Mouse (Mus musculus): ENCODE measurements around the gene Dmc1.

The Dmc1 gene

DNA sequence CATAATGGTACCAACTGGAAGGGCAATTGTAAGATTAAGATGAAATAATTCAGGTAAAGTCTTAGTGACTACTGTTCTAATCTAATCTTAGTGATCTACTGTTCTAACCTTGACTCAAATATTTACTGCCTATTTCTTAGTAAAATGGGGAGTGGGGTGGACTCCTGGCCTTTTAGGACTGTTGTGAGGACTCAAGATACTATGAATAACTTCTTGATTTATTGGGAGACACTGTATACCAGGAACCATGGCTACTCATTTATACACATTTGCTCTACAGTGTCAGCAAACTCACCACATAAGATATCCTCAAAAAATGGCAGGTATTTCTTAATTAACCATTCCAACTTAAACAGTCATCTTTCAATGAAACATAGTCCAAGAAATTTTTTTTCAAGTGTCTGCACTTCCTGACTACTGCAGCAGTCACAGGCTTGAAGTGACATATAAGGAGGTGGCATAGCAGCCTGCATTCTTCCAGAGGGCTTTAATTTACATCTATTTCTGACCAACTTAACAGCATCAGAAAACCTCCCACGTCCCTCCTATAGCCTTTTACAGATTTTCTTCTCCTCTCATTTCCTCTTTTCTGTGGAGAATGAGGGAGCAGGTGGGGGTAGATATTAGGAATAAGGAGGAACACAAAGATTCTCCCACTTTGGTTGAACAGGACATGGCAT lies 29.2 kb downstream of the Dmc1 start:
- no peak for DNase-seq (ENCODE audit: low read depth in 1 of 2, low spot score in 2 of 2)

GRCm38 (mm10) chr15:79562417-79562816 lies 42.5 kb downstream of the Dmc1 start:
- no peak for DNase-seq (ENCODE audit: low read depth in 1 of 2, low spot score in 2 of 2)

DNA sequence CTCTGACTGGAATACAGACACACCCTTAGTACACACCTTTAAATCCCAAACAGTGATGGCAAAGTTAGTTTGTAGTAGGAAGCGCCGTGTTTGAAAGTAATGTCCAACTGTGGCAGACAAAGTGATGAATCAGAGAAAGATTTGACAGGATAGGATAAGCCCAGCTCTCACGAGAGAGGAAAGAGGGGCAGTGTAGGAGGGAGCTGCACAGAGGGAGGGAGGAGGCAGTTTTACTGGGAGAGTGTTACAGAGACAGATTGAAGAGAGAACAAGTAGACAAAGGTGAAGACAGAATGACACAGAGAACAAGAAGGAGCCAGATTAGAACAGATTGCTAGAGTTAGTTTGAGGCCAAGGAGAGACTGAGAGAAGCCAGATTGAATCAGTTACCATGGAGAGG lies 45.3 kb downstream of the Dmc1 start:
- DNase-seq (ENCODE audit: low read depth in 1 of 2, low spot score in 2 of 2), result no peak

DNA sequence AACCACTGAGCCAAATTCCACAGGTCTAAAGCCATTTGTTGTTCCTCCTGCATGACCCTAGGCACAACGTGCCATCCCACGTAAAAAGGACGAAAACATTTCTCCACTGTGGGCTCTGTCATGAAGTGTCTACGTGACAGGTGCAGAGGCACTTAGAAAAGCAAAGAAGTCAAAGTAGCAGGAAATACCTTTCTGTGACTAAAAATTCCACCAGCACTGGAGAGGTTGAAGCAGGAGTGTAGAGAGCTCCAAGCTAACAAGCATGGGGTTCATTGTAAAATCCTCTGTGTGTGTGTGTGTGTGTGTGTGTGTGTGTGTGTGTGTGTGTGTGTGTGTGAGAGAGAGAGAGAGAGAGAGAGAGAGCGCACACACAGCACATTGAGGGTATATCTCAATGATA lies 52.3 kb downstream of the Dmc1 start:
- DNase-seq (ENCODE audit: low read depth in 1 of 2, low spot score in 2 of 2), result no peak

GRCm38 (mm10) chr15:79548226-79548625 lies 56.7 kb downstream of the Dmc1 start:
- no peak for DNase-seq (ENCODE audit: low read depth in 1 of 2, low spot score in 2 of 2)

DNA sequence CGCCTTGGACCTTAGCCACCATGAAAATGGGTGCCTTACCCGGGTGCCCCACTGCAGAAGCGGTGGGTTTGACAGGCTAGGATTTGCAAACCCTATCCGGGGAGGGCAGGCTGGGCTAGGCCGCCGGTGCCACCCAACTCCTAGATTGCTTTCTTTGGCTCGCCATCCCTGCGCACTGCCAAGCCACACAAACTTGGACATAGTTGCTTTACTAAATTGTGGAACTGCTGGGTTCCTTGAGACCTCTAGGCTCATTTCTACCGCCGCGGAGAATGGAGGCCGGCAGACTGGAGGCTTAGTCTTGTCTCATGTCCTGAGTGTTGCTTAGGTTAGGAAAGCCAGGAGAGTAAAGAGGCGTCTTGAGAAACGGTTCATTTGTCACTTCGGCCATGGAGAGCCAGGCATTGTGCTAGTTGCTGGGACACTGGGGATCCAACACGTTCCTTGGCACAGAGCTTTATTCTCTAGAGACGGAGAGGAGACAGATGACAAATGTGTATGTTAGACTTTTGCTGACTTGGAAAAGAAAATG lies 57.6 kb downstream of the Dmc1 start:
- DNase-seq (ENCODE audit: low read depth in 1 of 2, low spot score in 2 of 2), result no peak

- peak; percentile 91 to 99 for DNase-seq (ENCODE audit: low read depth in 1 of 2, low spot score in 2 of 2)
Observed at GRCm38 (mm10) chr15:79546410-79547288, 58.3 kb downstream of the Dmc1 start, which contains the start of gene Ddx17. Gene Ddx17 (minus strand): TSS chr15:79546741.

DNA sequence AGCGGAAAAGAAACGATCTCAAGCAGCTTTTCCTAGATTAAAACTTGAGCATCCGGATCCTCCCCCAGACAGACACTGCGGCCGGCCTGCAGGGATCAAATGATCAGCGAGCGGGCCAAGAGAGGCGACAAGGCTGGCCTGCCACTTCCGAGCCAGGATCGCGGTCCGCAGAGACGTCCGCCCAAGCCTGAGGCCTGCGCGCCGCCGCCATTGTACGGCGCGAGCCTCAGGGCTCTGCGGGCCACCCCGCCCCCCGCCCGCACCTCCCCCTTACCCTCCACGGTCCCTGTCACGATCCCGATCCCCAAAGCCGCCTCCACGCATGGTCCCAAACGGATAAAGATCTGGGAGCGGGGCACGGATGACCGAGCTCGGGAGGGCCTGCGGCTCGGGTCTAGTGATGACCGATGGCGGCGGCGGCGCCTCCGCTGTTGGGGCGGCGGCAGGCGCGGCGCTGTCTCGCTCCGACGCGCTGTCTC lies 58.9 kb downstream of the Dmc1 start:
- DNase-seq (ENCODE audit: low read depth in 1 of 2, low spot score in 2 of 2), result peak; percentile 19 to 53

DNA sequence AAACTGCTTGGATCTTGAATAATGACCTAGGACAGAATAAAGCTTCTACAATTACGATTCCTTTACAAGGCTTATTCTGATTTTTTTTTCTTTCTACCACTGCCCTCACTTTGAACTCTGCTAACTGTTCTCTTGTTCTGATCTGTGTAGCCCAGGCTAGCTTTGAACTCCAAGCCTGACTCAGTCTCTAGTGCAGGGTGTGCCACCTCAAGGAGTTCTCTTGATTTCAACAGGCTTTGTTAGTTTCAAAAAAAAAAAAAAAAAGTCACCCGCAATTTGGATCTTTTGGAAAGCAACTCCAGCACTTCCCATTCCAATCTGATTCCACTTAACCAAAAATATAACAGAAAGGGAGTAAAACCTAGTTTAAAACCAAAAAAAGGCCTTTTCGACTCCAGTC lies 59.4 kb downstream of the Dmc1 start:
- DNase-seq (ENCODE audit: low read depth in 1 of 2, low spot score in 2 of 2), result no peak

- no peak for DNase-seq (ENCODE audit: low read depth in 1 of 2, low spot score in 2 of 2)
Observed at GRCm38 (mm10) chr15:79543968-79544367, 60.9 kb downstream of the Dmc1 start.

DNA sequence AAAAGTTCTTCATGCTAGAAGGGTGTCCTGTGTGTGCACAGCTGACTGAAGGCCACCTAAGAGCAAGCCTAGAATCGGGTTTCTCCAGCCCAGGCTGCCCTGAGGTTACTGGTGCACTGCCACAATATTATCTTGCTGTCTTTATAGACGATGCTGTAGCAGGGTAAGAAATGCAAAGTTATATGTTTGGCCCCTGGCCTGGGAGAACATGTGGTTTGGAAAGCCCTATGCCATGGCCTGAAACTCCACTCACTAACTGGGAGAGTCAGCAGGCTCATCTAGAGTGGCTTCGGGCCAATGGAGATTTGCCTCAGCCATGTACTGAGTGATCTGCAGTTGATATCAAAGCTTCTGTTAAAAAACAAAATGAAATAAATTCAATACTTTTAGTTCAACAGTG lies 71.1 kb downstream of the Dmc1 start:
- no peak for DNase-seq (ENCODE audit: low read depth in 1 of 2, low spot score in 2 of 2)

DNA sequence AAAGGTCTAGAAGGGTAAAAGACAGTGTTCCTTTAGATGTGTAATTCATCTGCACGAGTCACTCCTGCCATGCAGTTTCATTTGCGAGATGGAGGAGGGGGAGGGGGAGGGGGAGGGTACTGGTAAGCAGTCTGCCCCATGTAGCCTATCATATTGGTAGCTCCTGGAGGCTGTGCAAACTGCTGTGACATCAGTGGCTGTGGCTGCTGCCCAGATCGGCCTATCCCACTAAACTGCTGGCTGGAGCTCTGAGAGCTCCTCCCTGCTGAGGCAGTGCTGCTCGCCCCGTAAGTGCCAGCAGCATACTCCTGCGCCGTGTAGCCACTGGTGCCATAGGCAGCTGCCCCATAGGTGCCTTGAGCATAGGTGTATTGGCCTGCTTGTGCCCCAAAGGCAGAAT lies 75.0 kb downstream of the Dmc1 start:
- no peak for DNase-seq (ENCODE audit: low read depth in 1 of 2, low spot score in 2 of 2)

GRCm38 (mm10) chr15:79527991-79528639 lies 76.8 kb downstream of the Dmc1 start:
- no peak for DNase-seq (ENCODE audit: low read depth in 1 of 2, low spot score in 2 of 2)

DNA sequence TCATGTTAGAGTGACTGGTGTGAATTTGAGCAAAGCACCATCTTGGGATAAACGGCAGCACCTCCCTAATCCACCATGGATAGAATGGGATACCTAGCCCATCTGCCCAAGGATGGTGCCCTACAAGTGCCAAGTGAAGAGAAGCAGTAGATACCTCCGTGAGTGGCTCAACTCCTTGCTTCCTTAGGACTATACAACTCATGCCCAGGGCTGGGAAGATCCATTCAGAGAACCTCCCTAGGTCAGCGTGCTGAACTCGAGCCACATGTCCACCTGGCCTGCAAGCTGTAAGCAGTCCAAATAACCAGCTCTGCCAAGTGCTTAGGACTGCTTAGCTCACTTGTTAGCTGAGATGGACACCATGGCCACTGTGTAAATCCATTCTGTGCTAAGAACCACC lies 77.7 kb downstream of the Dmc1 start:
- no peak for DNase-seq (ENCODE audit: low read depth in 1 of 2, low spot score in 2 of 2)

GRCm38 (mm10) chr15:79525979-79526768 lies 78.7 kb downstream of the Dmc1 start:
- DNase-seq (ENCODE audit: low read depth in 1 of 2, low spot score in 2 of 2), result no peak

DNA sequence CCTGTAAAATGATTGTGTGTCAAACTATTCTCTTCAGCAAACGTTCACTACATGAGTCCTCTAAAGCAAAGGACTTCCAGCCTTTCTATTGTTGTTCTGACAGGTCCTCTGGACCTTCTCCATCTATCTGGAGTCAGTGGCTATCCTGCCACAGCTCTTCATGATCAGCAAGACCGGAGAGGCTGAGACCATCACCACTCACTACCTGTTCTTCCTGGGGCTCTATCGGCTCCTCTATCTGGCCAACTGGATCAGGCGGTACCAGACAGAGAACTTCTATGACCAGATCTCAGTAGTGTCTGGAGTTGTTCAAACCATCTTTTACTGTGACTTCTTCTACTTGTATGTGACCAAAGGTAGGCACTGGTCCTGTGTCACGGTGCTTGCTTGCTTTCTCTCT lies 79.3 kb downstream of the Dmc1 start:
- no peak for DNase-seq (ENCODE audit: low read depth in 1 of 2, low spot score in 2 of 2)

DNA sequence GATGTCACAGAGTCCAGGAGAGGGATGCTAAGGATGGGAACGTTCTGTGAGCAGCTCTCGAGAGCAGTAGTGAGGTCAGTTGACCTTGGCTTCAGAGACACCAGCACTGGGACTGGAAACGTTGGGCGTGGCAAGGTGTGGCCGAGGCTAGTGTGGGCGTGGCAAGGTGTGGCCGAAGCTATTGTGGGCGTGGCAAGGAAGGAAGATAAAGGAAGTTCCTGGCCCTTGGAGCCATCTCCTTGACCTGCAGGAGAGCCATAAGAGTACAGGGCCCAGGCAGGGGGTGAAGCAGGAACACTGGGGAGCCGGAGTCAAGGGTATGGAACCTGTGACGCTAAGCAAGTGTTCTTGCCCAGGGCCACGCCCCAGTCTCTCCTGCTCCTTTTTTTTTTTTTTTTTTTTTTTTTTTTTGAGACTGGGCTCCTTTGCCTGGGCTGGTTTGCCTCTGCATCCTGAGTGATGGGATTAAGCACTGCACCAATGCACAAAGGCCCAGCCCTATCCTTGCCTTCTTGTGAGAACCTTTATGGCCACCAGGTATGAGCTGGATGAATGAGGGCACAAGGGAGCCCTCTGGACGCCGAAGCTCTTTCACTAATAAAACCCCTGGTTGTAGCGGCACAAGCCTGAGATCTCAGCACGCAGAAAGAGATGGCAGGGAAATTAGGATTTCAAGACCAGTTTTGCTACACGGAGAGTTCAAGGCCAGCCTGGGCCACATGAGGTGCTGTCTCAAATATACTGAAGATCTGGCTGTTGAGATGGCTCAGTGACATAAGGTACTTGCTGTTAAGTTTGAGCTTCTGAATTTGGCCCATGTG lies 85.3 kb downstream of the Dmc1 start:
- no peak for DNase-seq (ENCODE audit: low read depth in 1 of 2, low spot score in 2 of 2)

DNA sequence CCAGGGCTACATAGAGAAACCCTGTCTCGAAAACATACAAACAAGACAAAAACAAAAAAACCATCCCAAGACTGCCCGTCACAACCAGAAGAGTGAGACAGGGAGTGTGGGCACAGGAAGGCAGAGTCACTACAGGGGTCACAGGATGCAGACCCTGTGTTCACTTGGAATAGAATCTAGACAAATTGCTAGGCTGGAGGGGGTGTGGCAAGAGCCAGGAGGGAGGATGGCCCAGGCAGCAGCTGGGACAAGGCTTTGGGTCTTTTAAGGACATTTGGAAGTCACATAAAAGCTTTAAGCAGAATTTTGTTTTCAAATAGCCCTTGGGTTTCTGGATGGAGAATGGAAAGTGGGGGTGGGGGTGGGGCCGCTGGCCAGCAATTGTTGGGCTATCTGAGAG lies 86.3 kb downstream of the Dmc1 start:
- DNase-seq (ENCODE audit: low read depth in 1 of 2, low spot score in 2 of 2), result no peak

- no peak for DNase-seq (ENCODE audit: low read depth in 1 of 2, low spot score in 2 of 2)
Observed at GRCm38 (mm10) chr15:79517710-79518109, 87.2 kb downstream of the Dmc1 start.
